Mouse (Mus musculus): ENCODE data around the gene Spata22.

- TF ChIP-seq TCF12 (IDR thresholded peaks at IDR 0.05; ENCODE audit: insufficient read depth, poor library complexity, severe bottlenecking) (no peak), POLR2A (IDR thresholded peaks at IDR 0.05; ENCODE audit: insufficient read length, low read depth) (no peak), CEBPB (IDR thresholded peaks at IDR 0.05; ENCODE audit: insufficient read depth, poor library complexity, severe bottlenecking) (no peak), E2F4 (IDR thresholded peaks at IDR 0.05; ENCODE audit: insufficient read depth) (no peak), MYOD1 (IDR thresholded peaks at IDR 0.05; ENCODE audit: control insufficient read depth in 1 of 3, insufficient read length in 2 of 3, low read depth in 2 of 3) (no peak), MAX (IDR thresholded peaks at IDR 0.05; ENCODE audit: low read depth) (no peak), MYOG (IDR thresholded peaks at IDR 0.05; ENCODE audit: control insufficient read depth in 1 of 3, insufficient read depth in 1 of 3, insufficient read length in 2 of 3, low read depth in 2 of 3) (no peak), USF1 (IDR thresholded peaks at IDR 0.05; ENCODE audit: low read depth) (no peak), TCF3 (IDR thresholded peaks at IDR 0.05; ENCODE audit: insufficient read length, low read depth) (no peak)
Observed at GRCm38 (mm10) chr11:73280710-73281109, 48.8 kb upstream of the Spata22 start.
